Mouse (Mus musculus): Measurements from ENCODE around the gene Btg2.

The Btg2 gene

GRCm38 (mm10) chr1:134078802-134079476 is at the start of gene Btg2:
TSS of gene Btg2 (minus strand) at chr1:134079120.
- DNase-seq, result peak; percentile 98 to 99

GRCm38 (mm10) chr1:134122195-134122594 is 43.3 kb upstream of the Btg2 start:
- DNase-seq, result peak; percentile 27 to 53

- DNase-seq, result peak; percentile 91 to 93
These were observed 41.3 kb upstream of the Btg2 start for GRCm38 (mm10) chr1:134120179-134120578.

GRCm38 (mm10) chr1:134117110-134117509 is 38.2 kb upstream of the Btg2 start:
- DNase-seq, result no peak

DNA sequence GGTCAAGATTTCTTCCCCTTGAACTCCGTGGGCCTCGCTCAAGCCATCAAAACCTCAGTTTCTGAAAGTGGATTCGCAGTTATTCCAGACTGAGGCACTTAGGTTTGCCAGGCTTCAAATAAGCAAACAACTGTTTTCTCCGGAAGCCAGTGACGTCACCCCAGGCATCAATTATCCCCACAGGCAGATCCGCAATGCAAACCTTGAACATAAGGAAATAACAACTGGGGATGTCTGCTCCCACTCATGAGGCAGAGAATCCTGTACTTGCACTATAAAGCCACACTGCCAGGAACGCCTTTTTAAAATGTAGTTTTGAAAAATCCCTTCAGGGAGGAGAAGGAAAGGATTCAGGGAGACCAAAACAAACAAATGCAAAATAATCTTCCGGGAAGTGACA is 36.5 kb upstream of the Btg2 start:
- DNase-seq, result no peak

DNA sequence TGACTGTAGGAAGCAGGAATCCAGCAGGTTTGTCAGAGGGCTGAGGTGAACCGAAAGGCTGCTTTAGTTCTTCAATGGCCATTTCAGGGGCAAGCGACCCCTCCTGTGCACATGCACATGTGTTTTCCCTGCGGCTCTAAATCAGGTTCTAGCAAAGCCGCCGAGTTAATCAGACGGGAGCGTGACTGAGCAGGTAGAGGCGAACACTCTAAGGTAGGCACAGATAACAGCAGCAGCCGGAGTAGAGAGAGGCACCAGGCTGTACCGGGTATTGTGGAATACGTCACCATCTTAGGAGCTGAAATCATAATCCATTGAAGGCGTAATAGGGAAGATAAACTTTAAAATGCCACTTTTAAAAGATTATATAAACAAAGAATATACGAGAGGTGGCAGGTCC is 35.8 kb upstream of the Btg2 start:
- DNase-seq, result no peak

GRCm38 (mm10) chr1:134114018-134114417 is 35.1 kb upstream of the Btg2 start:
- no peak for DNase-seq

GRCm38 (mm10) chr1:134113560-134113959 is 34.6 kb upstream of the Btg2 start:
- DNase-seq, result no peak

GRCm38 (mm10) chr1:134110979-134111378 is 32.1 kb upstream of the Btg2 start, which contains the start of gene Chit1:
TSS of gene Chit1 (plus strand) at chr1:134111242.
- no peak for DNase-seq

DNA sequence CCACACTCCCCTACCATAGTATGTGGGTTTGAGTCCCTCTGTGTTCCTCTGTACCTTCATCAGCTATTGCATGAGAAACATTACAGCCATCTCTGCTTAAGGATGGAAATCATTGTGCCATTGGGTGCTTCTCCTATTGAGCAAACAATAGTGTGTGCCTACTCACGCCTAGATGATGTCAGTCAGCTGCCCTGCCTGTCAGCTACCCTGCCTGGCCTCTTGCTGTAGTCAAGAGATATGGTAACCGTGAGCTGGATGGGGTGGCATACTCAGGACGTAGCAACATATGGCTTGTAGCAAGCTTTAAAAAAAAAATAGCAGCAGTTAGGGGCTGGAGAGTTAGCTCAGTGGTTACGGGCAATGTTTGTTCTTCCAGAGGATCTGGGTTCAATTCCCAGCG is 31.5 kb upstream of the Btg2 start:
- no peak for DNase-seq

GRCm38 (mm10) chr1:134110015-134110414 is 31.1 kb upstream of the Btg2 start:
- no peak for DNase-seq

GRCm38 (mm10) chr1:134107777-134108176 is 28.9 kb upstream of the Btg2 start:
- DNase-seq, result no peak

DNA sequence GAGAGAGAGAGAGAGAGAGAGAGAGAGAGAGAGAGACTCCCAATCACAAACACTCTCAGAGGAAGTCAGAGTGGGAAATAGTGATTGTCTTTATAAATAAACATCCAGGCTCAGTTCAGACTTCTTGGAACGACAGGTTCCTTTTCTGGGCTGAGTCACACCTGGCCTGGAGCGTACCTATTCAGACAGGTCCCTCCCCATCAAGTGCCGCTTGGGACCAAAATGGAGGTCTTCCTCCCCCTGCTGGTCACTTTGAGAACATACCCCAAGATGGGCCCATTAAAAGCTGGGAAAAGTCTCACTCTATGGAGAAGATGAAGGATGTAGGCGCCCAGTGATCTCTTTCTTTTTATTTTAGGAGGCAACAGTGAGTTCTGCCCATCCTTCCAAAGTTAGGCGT is 27.8 kb upstream of the Btg2 start:
- peak; percentile 74 to 83 for DNase-seq

DNA sequence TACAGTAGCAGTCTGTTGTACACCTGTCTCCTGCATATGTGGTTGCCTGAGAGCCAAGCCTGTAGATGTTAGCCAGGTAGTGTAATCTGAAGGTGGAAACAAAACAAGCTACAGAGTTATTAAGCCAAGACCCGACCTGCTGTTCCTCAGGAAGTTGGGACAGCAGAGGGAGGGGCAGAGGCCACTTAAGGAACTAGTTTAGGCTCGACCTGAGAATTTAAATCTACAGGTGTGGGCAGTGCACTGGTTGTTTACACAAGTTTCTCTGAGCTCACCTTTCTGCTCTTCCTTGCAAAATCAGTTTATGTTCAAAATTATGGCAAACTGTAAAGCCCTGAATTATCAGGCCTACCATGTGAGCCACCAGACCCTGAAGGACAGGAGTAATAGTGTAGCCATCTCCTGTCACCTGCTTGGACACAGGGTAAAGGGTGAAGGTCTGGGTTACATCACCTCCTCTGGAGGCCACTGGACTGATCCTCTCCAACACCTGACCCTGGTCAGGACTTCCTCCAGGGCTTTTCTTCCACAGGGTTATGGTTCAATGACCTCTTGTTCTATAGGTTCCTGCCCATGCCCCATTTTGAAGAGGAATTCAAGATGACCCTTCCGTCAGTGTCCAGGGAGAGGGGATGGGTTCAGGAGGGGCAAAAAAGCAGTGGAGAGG is 27.0 kb upstream of the Btg2 start:
- no peak for DNase-seq

DNA sequence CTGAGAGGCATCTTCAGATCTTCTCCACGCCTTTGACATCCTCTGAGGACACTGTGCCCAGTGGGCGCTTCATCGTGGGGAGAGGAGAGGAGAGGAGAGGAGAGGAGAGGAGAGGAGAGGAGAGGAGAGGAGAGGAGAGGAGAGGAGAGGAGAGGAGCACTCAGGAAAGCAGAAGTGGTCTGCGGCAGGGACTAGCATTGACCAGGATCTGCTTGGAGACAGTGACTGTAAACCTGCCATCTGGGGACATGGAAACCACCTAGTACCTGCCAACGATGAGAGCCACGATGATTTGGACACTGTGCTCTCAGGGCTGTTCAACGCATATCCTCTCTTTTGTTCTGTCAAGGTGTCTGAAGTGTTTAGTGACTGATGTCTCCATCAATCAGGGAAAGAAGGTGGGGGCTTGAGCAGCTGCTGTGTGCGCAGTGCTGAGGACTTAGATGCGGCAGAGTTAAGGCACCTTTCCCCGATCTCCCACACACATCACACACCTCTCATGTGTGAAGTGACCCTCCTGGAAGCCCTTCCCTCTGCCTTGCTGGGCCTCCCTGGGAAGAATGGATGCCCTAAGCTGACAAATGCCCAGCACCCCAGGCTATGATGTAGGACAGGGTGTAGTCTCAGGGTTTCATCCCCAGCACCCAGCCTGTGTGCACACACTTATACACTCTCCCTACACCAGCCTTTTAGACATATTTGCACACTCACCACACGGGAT is 26.3 kb upstream of the Btg2 start:
- DNase-seq, result peak in 1 of 2 experiments; percentile 6

- DNase-seq, result peak in 1 of 2 experiments; percentile 39
These were observed 24.9 kb upstream of the Btg2 start for GRCm38 (mm10) chr1:134103861-134104260.

DNA sequence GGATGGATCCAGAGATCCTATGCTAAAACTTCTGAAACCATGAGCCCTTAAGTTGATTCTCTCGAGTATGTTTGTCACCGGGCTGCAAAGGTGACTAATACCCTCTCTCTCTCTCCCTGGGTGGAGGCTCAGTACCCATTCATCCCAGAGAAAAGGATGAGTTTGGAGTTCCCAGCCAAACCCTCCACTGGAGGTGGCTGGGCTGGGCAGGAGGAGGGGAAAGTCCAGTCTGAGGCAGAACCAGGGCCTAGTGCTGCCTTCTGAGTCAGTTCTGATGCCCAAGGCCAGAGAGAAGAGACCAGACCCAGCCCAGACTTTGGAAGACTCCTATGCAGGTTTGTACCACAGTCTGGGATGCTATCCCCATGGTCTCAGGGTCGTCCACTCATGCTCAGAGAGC is 22.7 kb upstream of the Btg2 start:
- DNase-seq, result no peak

DNA sequence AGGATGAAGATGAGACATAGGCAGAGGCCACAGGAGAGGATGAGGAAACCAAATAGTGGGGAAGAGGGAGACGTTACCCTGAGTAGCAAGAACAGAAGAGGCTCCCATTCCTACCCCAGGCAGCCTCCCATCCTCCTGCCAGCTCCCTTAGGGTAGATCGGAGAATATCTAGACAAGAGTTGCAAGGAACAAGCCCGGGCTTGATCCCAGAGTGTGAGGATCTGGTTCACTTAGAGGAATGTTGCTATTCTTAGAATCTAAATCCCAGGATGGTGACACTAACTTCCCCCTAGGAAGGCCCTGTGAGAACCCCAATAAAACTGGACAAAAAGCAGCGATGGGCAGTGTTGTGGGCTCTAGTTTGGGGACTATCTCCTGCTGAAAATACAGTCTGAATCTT is 22.0 kb upstream of the Btg2 start:
- DNase-seq, result no peak

- DNase-seq, result no peak
These were observed 21.5 kb upstream of the Btg2 start for GRCm38 (mm10) chr1:134100401-134100800.

- no peak for DNase-seq
These were observed 20.8 kb upstream of the Btg2 start for GRCm38 (mm10) chr1:134099516-134100235.

- DNase-seq, result peak; percentile 57 to 58
These were observed 20.0 kb upstream of the Btg2 start for GRCm38 (mm10) chr1:134098726-134099515.

Measured in cerebellum, postnatal 25 days (tissue).